Mouse (Mus musculus) lung, adult 2 months (tissue): ENCODE data around the gene Urad.

Experiments used
- CTCF ChIP-seq: fragments of 200-500 bp; IDR thresholded peaks from 2 replicates; pipeline ENCODE4 v1.5.1; 2011; ENCODE audit warnings: mild to moderate bottlenecking, low read length, control low read depth; ENCODE audit not compliant: insufficient read depth
- POLR2A ChIP-seq: fragments of 200-500 bp; IDR thresholded peaks from 2 replicates; pipeline ENCODE4 v1.6.1; 2011; ENCODE audit warnings: low read depth, mild to moderate bottlenecking, control low read depth, low read length, borderline replicate concordance; ENCODE audit errors: extremely low read depth

GRCm38 (mm10) chr5:147370276-147370675, 48.0 kb upstream of the Urad start:
- no peak for TF ChIP-seq CTCF
- TF ChIP-seq POLR2A: no peak
